Mouse (Mus musculus): Measurements from ENCODE around the gene Gm11568.
"Not testable (repeated sequence)": the region's sequence is repeated elsewhere in the genome, so short reads cannot be mapped to it uniquely, and the experiment has no call there.

Gene Gm11568

DNA sequence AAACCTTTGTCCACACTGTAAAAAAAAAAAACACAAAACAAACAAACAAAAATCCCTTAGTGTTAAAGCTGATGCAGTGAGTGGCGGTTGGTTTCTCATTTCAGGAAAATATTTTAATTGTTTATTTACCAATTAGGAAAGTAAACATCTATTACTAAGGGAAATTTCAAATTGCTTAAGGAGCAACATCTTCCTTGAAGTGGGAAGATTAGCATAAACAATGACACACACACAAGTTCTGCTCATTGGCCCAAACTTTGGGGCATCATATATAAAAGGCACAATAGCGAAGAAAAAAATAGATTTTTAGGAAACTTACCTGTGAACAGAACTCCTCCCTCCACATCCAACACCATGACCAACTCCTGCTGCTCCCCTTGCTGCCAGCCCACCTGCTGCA is at the start of gene Gm11568:
Gene Gm11568 (plus strand): TSS at position 301 of the 400 bp plus-strand sequence.
- no peak for DNase-seq (ENCODE audit: extremely low spot score, low read depth, low spot score)

DNA sequence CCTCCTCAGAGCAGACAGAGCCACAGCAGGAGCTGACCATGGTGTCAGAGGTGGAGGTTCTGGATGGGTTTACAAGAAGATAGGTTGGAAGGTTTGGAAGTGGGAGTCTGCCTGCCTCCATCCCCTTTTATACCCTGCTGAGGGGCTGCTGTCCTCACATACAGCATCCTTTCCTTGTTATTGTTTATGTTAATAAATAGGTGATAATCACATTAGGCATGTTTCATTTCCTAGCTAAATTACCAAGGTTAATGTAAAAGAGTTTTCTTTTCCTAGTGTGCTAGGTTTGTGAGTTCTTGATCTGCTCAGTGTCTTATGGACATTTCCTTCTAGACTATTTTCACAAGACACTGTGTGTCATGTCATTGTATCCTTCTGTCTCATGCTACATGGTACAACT is 47.9 kb upstream of the Gm11568 start, which contains the start of gene Krtap4-13:
Gene Krtap4-13 (minus strand): TSS at position 101 of the 400 bp plus-strand sequence.
- not testable (repeated sequence) for DNase-seq (ENCODE audit: extremely low spot score, low read depth, low spot score)

DNA sequence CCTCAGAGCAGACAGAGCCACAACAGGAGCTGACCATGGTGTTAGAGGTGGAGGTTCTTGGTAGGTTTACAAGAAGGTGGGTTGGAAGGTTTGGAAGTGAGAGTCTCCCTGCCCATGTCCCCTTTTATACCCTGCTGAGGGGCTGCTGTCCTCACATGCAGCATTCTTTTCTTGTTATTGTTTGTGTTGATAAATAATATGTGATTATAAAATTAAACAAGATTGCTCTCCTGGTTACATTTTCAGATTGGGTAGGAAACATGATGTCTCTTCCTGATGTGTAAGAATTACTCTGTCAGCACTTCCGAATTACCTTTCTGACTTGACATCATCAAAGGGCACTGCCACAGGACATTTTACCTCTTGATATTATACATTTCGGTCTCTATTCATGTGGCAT is 42.2 kb upstream of the Gm11568 start, which contains the start of gene Gm11564:
Gene Gm11564 (minus strand): TSS at position 101 of the 400 bp plus-strand sequence.
- not testable (repeated sequence) for DNase-seq (ENCODE audit: extremely low spot score, low read depth, low spot score)

DNA sequence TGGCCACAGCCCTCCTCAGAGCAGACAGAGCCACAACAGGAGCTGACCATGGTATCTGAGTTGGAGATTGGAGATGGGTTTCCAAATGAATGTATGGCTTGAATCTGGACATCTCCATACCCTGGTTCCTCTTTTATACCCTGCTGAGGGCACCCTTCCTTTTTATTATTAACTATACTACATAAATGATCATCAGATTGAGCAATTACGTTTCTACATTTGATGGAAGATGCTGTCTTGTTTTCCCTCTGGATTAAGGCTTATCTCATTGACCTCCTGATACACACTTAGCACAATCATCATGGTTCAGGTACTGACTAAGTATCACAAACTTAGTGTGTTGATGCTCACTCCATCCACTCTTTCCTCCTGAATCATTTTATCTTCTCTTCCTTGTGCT is 19.8 kb upstream of the Gm11568 start, which contains the start of gene 2300003K06Rik:
Gene 2300003K06Rik (minus strand): TSS at position 101 of the 400 bp plus-strand sequence.
- no peak for DNase-seq (ENCODE audit: extremely low spot score, low read depth, low spot score)

DNA sequence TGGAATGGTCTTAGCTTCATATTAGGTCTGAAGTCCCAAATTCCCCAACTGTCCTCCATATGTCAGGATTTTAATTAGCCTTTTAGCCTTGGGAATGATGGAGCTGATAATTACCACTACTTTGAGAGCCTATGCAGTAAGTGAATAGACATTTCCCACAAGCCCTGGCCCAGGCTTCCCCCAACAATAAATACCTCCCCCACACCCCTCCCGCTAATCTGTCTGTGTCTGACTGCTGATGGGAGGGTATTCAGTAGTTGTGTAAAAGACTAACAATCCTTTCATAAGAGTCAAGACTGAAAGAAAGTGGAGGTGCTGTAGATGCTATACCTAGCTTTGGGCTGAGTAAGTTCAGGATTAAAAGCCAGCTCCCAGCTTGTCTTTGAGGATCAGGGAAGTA is 15.5 kb upstream of the Gm11568 start:
- no peak for DNase-seq (ENCODE audit: extremely low spot score, low read depth, low spot score)

DNA sequence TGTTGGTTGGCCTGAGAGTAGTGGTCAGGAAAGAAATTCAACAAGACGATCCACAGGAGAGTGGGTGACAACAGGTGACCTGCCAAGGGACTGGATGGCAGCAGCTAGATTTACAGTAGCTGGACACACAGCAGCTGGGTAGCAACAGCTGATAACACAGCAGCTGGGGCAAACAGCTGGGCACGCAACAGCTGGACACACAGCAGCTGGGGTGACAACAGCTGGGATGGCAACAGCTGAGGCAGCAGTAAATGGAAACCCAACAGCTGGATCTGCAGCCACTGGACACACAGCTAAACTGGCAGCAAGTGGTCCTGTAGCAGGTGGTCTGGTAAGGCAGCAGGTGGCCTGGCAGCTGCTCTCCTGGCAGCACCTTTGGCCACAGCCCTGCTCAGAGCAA is 11.0 kb upstream of the Gm11568 start:
- DNase-seq (ENCODE audit: extremely low spot score, low read depth, low spot score) = no peak

DNA sequence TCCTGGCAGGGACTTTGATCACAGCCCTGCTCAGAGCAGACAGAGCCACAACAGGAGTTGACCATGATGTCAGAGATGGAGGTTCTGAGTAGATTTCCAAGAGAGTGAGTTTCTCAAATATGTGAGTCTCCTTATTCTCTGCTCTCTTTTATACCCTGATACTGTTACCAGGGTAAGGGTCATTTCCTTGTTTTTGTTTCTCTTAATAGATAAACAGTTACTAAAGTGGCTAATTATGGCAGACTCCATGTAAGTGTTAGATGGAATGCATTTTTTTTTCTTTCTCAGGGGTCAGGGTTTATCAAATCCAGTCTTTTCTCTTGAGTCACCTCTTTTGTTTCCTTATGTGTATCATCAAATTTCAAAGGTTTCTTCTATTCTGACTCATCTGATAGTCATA is 6.2 kb upstream of the Gm11568 start, which contains the start of gene Krtap4-16:
Gene Krtap4-16 (minus strand): TSS at position 101 of the 400 bp plus-strand sequence.
- DNase-seq (ENCODE audit: extremely low spot score, low read depth, low spot score) = no peak

DNA sequence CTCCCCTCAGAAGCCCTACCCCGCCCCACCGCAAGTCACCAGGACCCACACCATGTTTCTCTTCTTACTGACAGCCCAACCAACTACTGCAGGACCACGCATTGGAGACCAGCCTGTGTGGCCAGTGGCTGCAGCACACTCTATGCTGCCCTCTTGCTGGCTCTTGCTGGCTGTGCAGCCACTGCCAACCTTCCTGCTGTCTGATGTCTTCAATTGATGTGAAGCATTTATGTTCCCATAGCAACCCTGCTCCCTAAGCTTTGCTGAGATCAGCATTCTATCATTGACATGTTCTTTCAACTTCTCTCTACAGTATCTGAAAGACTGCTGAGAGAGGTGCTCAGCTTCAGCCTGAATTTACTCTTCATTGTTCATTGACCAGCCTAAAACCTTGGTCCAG is 3.6 kb upstream of the Gm11568 start:
- no peak for DNase-seq (ENCODE audit: extremely low spot score, low read depth, low spot score)

DNA sequence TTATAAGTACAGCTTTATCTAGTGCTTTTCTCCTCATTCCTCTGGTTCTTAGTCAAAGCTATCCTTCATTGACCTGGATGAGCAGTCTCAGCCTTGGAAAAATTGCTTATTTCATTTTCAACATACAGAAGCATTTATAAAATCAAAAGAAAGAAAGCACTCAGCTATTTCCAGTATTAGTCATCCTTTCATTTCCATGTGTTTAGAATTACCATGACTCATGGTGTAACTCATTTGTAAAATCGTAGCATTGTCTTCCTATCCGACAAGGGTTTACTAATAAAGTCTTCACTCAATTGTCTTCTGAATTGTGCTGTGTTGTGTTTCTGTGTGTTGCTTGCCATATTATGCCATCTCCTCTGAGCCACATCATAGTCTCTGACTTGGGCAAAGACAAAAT is 1.0 kb downstream of the Gm11568 start:
- no peak for DNase-seq (ENCODE audit: extremely low spot score, low read depth, low spot score)

DNA sequence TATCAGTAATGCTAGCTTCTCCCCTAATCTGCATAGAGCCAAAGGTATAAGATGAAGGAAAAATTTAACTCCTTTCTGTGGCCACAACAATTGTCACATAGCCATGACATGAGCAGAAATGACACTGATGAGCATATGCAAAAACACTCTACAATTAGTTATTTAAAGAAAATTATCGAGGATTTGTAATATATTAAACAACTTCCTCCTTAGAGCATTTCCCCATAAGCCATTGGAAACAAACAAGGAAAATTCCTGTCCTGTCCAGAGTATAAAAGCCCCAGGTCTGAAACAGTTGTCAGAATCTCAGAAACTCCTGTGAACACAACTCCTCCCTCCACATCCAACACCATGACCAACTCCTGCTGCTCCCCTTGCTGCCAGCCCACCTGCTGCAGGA is 6.5 kb downstream of the Gm11568 start, which contains the start of gene Gm11559:
Gene Gm11559 (plus strand): TSS at position 301 of the 400 bp plus-strand sequence.
- DNase-seq (ENCODE audit: extremely low spot score, low read depth, low spot score) = not testable (repeated sequence)

DNA sequence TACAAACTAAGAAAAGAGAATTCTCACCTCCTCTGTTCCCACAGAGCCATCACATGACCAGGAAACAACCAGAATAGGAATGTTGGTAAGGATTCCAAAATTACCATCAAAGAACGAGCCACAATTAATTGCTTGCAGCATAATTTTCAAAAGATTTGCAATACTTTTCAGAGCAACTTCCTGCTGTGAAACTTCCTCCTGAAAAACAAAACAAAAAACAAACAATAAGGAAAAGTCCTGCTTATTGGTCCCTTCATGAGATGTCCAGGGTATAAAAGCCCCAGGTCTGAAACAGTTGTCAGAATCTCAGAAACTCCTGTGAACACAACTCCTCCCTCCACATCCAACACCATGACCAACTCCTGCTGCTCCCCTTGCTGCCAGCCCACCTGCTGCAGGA is 15.4 kb downstream of the Gm11568 start, which contains the start of gene Krtap9-1:
Gene Krtap9-1 (plus strand): TSS at position 301 of the 400 bp plus-strand sequence.
- not testable (repeated sequence) for DNase-seq (ENCODE audit: extremely low spot score, low read depth, low spot score)

DNA sequence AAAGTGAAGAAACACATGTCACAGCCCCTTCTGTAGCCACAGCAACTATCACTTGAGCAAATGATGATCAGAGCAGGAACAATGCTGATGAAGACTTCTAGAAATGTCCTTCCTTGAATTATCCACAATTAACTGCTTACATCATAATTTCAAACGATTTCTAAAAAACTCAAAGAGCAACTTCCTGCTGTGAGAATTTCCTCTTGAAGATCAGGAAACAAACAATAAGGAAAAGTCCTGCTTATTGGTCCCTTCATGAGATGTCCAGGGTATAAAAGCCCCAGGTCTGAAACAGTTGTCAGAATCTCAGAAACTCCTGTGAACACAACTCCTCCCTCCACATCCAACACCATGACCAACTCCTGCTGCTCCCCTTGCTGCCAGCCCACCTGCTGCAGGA is 21.2 kb downstream of the Gm11568 start, which contains the start of gene Gm11567:
Gene Gm11567 (plus strand): TSS at position 301 of the 400 bp plus-strand sequence.
- DNase-seq (ENCODE audit: extremely low spot score, low read depth, low spot score) = not testable (repeated sequence)

DNA sequence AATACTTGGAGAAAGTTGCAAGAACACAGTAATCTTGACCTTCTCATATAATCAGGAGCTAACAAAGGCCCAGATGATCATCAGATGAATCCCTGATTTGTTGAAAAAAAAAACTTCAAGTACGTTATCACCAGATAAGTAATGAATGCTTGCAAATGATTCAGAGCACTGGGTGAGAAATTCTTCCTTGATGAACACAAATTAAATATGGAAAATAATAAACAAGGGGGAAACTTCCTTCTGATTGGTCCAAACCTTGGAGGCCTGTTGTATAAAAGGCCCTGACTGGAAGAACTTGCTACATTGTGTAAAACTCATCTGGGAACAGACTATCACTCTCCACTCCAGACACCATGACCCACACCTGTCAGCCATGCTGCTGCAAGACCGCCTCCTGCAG is 49.9 kb downstream of the Gm11568 start, which contains the start of gene Krtap31-1:
Gene Krtap31-1 (plus strand): TSS at position 301 of the 400 bp plus-strand sequence.
- no peak for DNase-seq (ENCODE audit: extremely low spot score, low read depth, low spot score)

All from hindlimb bud, embryonic 11.5 days (tissue).